Mouse (Mus musculus) kidney, adult 2 months (tissue): ENCODE measurements at regions not wholly inside any gene's neighbourhood (a gene's known extent, or its start where the extent isn't known, plus 50 kb on each side); places are given as distances from the start of the nearest gene placed in this dataset.

ENCODE experiments used
- CTCF ChIP-seq: fragments of 200-500 bp; conservative IDR thresholded peaks from 2 replicates; pipeline ENCODE4 v1.5.1; 2011; ENCODE audit warnings: low read depth, mild to moderate bottlenecking, control low read depth, low read length, moderate library complexity, mixed read lengths; ENCODE audit not compliant: insufficient read depth, insufficient read length
- POLR2A ChIP-seq: fragments of 200-500 bp; IDR thresholded peaks from one replicate; pipeline ENCODE4 v1.6.1; 2011; ENCODE audit warnings: low read depth, low read length, control low read depth

GRCm38 (mm10) chr6:51667022-51667421 is 143.3 kb downstream of the Snx10 start:
- TF ChIP-seq CTCF (no peak), POLR2A (no peak)
